Mouse (Mus musculus): Measurements from ENCODE around the gene Hsdl1. TPM values are rescaled to one million over a fixed set of nuclear protein-coding genes. Genes with fewer than 3 reads are reported as not detected.

Hsdl1 gene
- polyA plus RNA-seq, 1 experiment, result 12.9 TPM

DNA sequence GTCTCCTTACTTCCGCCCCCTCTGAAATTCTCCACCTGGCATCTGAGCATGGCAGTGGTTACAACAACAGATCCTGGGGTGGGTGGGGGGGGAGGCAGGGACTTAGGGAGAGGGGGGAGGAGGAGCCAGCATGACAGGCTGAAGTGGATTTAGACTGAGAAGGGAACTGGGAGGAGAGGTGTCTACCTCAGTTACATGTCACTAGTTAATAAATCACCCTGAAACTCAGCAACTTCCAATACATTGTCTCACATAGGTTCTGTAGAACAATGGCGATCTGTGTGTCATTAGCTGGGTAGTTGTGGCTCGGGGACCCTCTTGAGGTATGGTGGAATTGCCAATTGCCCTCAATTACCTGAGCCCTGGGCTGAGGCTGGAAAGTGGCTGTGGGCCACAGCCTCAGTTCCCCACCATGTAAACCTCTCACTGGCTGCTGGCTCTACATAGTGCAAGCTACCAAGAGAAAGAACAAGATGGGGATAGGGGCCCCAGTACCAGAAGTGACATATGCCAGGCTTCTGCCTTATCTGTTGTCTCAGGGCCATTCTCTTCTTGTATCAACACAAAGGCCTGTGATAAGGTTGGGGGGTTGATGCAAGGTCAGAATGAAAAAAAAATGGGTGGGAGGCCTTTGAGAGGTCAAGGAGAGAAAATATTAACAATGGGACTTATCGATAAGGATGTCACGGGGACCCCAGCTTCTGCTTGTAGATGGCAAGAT, 5.6 kb upstream of the Hsdl1 start:
- Histone ChIP-seq H3K4me1 (ENCODE audit: control insufficient read depth, insufficient read depth, low read length) (no peaks in the 10 kb centered on the region; the same call in 1 of the 2 replicates), H3K27me3 (ENCODE audit: control insufficient read depth, insufficient read depth, low read length) (no peaks in the 10 kb centered on the region), H3K4me3 (ENCODE audit: control insufficient read depth, low read depth, low read length) (no peak overlapping the region), H3K27ac (ENCODE audit: control insufficient read depth, insufficient read depth, low read depth, low read length) (no peak overlapping the region), H3K36me3 (ENCODE audit: control insufficient read depth, insufficient read depth, low read length) (peaks cover 2% of the 10 kb centered on the region)
- TF ChIP-seq POLR2A (IDR thresholded peaks at IDR 0.05; ENCODE audit: control insufficient read depth, low read depth, low read length) (no peak), CTCF (IDR thresholded peaks at IDR 0.05; ENCODE audit: control insufficient read depth, insufficient read depth, insufficient replicate concordance, low read depth, low read length) (no peak)

DNA sequence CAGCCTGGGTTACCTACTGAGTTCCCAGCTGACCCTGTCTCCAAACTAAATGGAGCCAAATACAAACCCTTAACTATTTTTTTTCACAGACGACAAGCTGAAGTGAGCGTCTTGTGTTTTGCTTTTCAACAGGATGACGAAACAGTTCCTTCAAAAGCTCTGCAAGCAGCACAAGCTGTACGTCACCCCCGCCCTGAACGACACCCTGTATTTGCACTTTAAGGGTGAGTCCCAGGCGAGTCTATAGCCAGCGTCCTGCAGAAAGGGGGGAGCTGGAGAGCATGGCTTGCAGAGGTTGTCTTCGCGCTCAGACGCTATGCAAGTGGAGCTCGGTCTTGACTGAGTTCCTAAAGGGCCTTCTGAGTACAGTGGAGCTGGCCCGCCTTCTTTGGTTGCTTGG, 4.1 kb upstream of the Hsdl1 start:
- Histone ChIP-seq H3K36me3 (ENCODE audit: control insufficient read depth, insufficient read depth, low read length) (peaks cover 2% of the 10 kb centered on the region), H3K27ac (ENCODE audit: control insufficient read depth, insufficient read depth, low read depth, low read length) (no peak overlapping the region), H3K4me1 (ENCODE audit: control insufficient read depth, insufficient read depth, low read length) (peaks cover under 1% of the 10 kb centered on the region; the same call in 1 of the 2 replicates), H3K4me3 (ENCODE audit: control insufficient read depth, low read depth, low read length) (no peak overlapping the region), H3K27me3 (ENCODE audit: control insufficient read depth, insufficient read depth, low read length) (no peaks in the 10 kb centered on the region)
- no peak for TF ChIP-seq POLR2A (IDR thresholded peaks at IDR 0.05; ENCODE audit: control insufficient read depth, low read depth, low read length)
- no peak for TF ChIP-seq CTCF (IDR thresholded peaks at IDR 0.05; ENCODE audit: control insufficient read depth, insufficient read depth, insufficient replicate concordance, low read depth, low read length)

DNA sequence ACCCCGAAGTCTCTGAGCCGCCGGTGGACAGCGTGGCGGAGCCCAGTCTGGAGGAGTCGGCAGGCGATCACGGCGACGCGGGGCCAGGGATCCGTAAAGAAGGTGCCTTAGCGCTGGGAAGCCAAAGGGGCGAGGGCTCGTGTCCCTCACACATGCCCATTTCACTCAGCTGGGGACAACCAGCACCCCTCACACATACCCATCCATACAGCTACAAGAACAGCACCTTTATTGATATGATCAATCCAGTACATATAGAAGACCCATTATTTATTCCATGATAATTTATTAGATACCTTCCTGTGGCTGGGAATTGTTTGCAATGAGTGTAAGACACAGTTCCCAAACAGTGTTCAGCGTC, 363 bp upstream of the Hsdl1 start:
- Histone ChIP-seq H3K36me3 (ENCODE audit: control insufficient read depth, insufficient read depth, low read length) (peaks cover 2% of the 10 kb centered on the region), H3K27me3 (ENCODE audit: control insufficient read depth, insufficient read depth, low read length) (no peaks in the 10 kb centered on the region), H3K4me3 (ENCODE audit: control insufficient read depth, low read depth, low read length) (peak overlapping the region; percentile 96), H3K27ac (ENCODE audit: control insufficient read depth, insufficient read depth, low read depth, low read length) (peak overlapping the region; percentile 98), H3K4me1 (ENCODE audit: control insufficient read depth, insufficient read depth, low read length) (peaks cover 8% of the 10 kb centered on the region)
- TF ChIP-seq CTCF (IDR thresholded peaks at IDR 0.05; ENCODE audit: control insufficient read depth, insufficient read depth, insufficient replicate concordance, low read depth, low read length), result no peak
- TF ChIP-seq POLR2A (IDR thresholded peaks at IDR 0.05; ENCODE audit: control insufficient read depth, low read depth, low read length), result no peak; the same call in 1 of the 2 replicates

- H3K4me3 ChIP-seq (ENCODE audit: control insufficient read depth, low read depth, low read length), result no peak overlapping the region
- H3K27ac ChIP-seq (ENCODE audit: control insufficient read depth, insufficient read depth, low read depth, low read length), result no peak overlapping the region
- peaks cover 2% of the 10 kb centered on the region for H3K36me3 ChIP-seq (ENCODE audit: control insufficient read depth, insufficient read depth, low read length)
- TF ChIP-seq POLR2A (IDR thresholded peaks at IDR 0.05; ENCODE audit: control insufficient read depth, low read depth, low read length) (no peak), CTCF (IDR thresholded peaks at IDR 0.05; ENCODE audit: control insufficient read depth, insufficient read depth, insufficient replicate concordance, low read depth, low read length) (no peak)
- H3K27me3 ChIP-seq (ENCODE audit: control insufficient read depth, insufficient read depth, low read length), result no peaks in the 10 kb centered on the region
- peaks cover 8% of the 10 kb centered on the region for H3K4me1 ChIP-seq (ENCODE audit: control insufficient read depth, insufficient read depth, low read length)
These were observed 2.6 kb downstream of the Hsdl1 start for GRCm38 (mm10) chr8:119572411-119572810.

- Histone ChIP-seq H3K27ac (ENCODE audit: control insufficient read depth, insufficient read depth, low read depth, low read length) (no peak overlapping the region), H3K36me3 (ENCODE audit: control insufficient read depth, insufficient read depth, low read length) (peaks cover 2% of the 10 kb centered on the region; the same call in 1 of the 2 replicates), H3K27me3 (ENCODE audit: control insufficient read depth, insufficient read depth, low read length) (no peaks in the 10 kb centered on the region), H3K4me1 (ENCODE audit: control insufficient read depth, insufficient read depth, low read length) (peaks cover 8% of the 10 kb centered on the region), H3K4me3 (ENCODE audit: control insufficient read depth, low read depth, low read length) (no peak overlapping the region)
- TF ChIP-seq CTCF (IDR thresholded peaks at IDR 0.05; ENCODE audit: control insufficient read depth, insufficient read depth, insufficient replicate concordance, low read depth, low read length), result no peak
- no peak for TF ChIP-seq POLR2A (IDR thresholded peaks at IDR 0.05; ENCODE audit: control insufficient read depth, low read depth, low read length)
These were observed 3.8 kb downstream of the Hsdl1 start for GRCm38 (mm10) chr8:119571135-119571534.

GRCm38 (mm10) chr8:119569881-119570280, 5.1 kb downstream of the Hsdl1 start:
- H3K27ac ChIP-seq (ENCODE audit: control insufficient read depth, insufficient read depth, low read depth, low read length), result no peak overlapping the region
- TF ChIP-seq POLR2A (IDR thresholded peaks at IDR 0.05; ENCODE audit: control insufficient read depth, low read depth, low read length) (no peak), CTCF (IDR thresholded peaks at IDR 0.05; ENCODE audit: control insufficient read depth, insufficient read depth, insufficient replicate concordance, low read depth, low read length) (no peak)
- H3K27me3 ChIP-seq (ENCODE audit: control insufficient read depth, insufficient read depth, low read length), result no peaks in the 10 kb centered on the region
- peaks cover 8% of the 10 kb centered on the region for H3K4me1 ChIP-seq (ENCODE audit: control insufficient read depth, insufficient read depth, low read length)
- H3K36me3 ChIP-seq (ENCODE audit: control insufficient read depth, insufficient read depth, low read length), result peaks cover 2% of the 10 kb centered on the region
- no peak overlapping the region for H3K4me3 ChIP-seq (ENCODE audit: control insufficient read depth, low read depth, low read length)

- Histone ChIP-seq H3K27ac (ENCODE audit: control insufficient read depth, insufficient read depth, low read depth, low read length) (no peak overlapping the region), H3K27me3 (ENCODE audit: control insufficient read depth, insufficient read depth, low read length) (no peaks in the 10 kb centered on the region), H3K4me3 (ENCODE audit: control insufficient read depth, low read depth, low read length) (no peak overlapping the region), H3K4me1 (ENCODE audit: control insufficient read depth, insufficient read depth, low read length) (peaks cover 6% of the 10 kb centered on the region), H3K36me3 (ENCODE audit: control insufficient read depth, insufficient read depth, low read length) (peaks cover 2% of the 10 kb centered on the region)
- TF ChIP-seq POLR2A (IDR thresholded peaks at IDR 0.05; ENCODE audit: control insufficient read depth, low read depth, low read length) (no peak), CTCF (IDR thresholded peaks at IDR 0.05; ENCODE audit: control insufficient read depth, insufficient read depth, insufficient replicate concordance, low read depth, low read length) (no peak)
These were observed 6.0 kb downstream of the Hsdl1 start for GRCm38 (mm10) chr8:119568951-119569350.

Data from testis, adult 2 months (tissue).